26 mouse cellular contexts compared by ENCODE assay signal in genomic region chr14:72582979-72583378, GRCm38 (mm10).
"Had no signal": no experiment of that assay in that cellular context is flagged by ENCODE, and none has a peak within 500 bp of the region (broad histone marks: within the 10 kb centered on the region; RNA-seq: fewer than 3 reads in every experiment).

No protein-coding gene starts in this region.

- DNase-seq: gastrocnemius, adult 2 months; gastrocnemius, postnatal 10 days; gastrocnemius, postnatal 25 days; heart, postnatal 10 days; heart, postnatal 4 days; kidney, adult 18-20 months; kidney, adult 9 months; kidney, postnatal 10 days; kidney, postnatal 25 days; kidney, postnatal 4 days; liver; liver, embryonic 13.5 days had no signal

- H3K4me1 ChIP-seq: heart, embryonic 10.5 days; heart, embryonic 12.5 days; hindbrain, embryonic 12.5 days; intestine, embryonic 15.5 days; limb, embryonic 10.5 days; limb, embryonic 12.5 days; liver, embryonic 13.5 days had no signal

- ATAC-seq: hindbrain, embryonic 16.5 days; inflammation-experienced regulatory T-cells, adult 6 months; intestine, embryonic 15.5 days; intestine, postnatal 0 days had no signal

- H3K27me3 ChIP-seq: heart, embryonic 12.5 days; hindbrain, embryonic 12.5 days; intestine, embryonic 15.5 days; limb, embryonic 12.5 days; liver, embryonic 13.5 days had no signal

- H3K27ac ChIP-seq: gastrocnemius, adult 2 months; heart, embryonic 10.5 days; hindbrain, embryonic 10.5 days; hindbrain, embryonic 12.5 days; hindbrain, embryonic 14.5 days; intestine, embryonic 15.5 days; layer of hippocampus, adult 2 months; left cerebral cortex, adult 2 months; limb, embryonic 10.5 days; limb, embryonic 12.5 days; liver, embryonic 13.5 days had no signal

- H3K9me3 ChIP-seq: heart, embryonic 10.5 days; heart, embryonic 12.5 days; hindbrain, embryonic 10.5 days; hindbrain, embryonic 12.5 days; intestine, embryonic 15.5 days; limb, embryonic 10.5 days; limb, embryonic 12.5 days; liver, embryonic 13.5 days had no signal

- H3K9ac ChIP-seq: heart, embryonic 12.5 days; hindbrain, embryonic 12.5 days; hindbrain, embryonic 14.5 days; intestine, embryonic 15.5 days; limb, embryonic 12.5 days; liver, embryonic 13.5 days had no signal

- H3K4me2 ChIP-seq: heart, embryonic 12.5 days; hindbrain, embryonic 12.5 days; hindbrain, embryonic 14.5 days; intestine, embryonic 15.5 days; limb, embryonic 12.5 days; liver, embryonic 11.5 days; liver, embryonic 13.5 days had no signal

- H3K4me3 ChIP-seq: gastrocnemius, adult 2 months; heart, embryonic 10.5 days; heart, embryonic 12.5 days; hindbrain, embryonic 10.5 days; hindbrain, embryonic 12.5 days; intestine, embryonic 15.5 days; layer of hippocampus, adult 2 months; left cerebral cortex, adult 2 months; limb, embryonic 10.5 days; limb, embryonic 12.5 days; liver, embryonic 13.5 days had no signal
